Mouse (Mus musculus) hindlimb bud, embryonic 11.5 days (tissue): ENCODE data around the gene Chic2.

Experiments used
- DNase-seq: peaks from one replicate; pipeline ENCODE4 v3.0.0-alpha.2; 2012; ENCODE audit warnings: low read depth, low spot score; ENCODE audit errors: extremely low spot score

Chic2 gene

DNA sequence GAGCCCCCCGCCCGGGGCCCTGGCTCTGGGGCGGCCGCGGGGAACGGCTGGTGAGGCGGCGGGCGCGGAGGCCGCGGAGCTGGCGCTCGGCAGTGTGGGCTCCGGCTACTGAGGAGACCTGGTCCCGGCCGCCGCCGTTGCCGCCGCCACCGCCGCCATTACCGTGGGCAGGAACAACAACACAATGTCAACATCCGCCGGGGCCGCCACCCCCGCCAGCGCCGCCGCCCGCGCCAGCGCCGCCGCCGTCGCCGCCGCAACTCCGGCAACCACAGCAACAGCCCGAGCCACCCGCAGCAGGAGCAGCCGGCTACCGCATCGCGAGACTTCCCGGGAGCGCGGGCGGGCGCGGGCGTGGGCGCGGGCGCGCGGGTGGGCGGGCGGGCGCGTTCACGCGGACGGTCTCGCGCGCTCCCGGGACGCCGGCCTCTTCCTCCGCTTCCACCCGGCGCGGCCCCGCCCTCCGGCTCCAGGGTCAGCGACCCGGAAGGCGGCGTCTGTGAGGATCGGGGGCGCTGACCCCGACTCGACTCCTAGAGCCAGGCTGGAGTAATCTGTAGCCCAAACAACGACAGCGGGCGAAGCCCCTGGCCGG lies at the start of gene Chic2:
Gene Chic2, minus strand, starts transcription at position 465 of the 595 bp plus-strand sequence.
- DNase-seq, result no peak

GRCm38 (mm10) chr5:75085906-75086305 lies 41.3 kb upstream of the Chic2 start:
- DNase-seq, result no peak

DNA sequence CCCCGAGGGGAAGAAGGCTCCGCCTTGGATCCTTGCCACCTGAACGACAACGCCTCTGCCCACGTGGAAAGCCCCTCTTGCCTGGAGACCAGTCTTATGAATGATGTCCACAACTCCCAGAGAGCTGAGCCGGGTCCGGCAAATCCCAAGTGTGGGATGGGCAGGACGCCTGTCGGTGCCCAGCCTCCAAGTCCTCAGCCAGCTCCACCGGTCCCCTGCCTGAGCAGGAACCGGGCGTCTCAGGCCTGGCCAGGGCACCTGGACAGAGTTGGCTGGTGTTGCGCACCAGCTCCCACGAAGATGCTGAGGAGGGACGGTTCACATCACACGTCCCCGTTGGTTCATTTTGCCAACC lies 40.9 kb upstream of the Chic2 start:
- no peak for DNase-seq

GRCm38 (mm10) chr5:75084871-75085520 lies 40.4 kb upstream of the Chic2 start:
- no peak for DNase-seq

DNA sequence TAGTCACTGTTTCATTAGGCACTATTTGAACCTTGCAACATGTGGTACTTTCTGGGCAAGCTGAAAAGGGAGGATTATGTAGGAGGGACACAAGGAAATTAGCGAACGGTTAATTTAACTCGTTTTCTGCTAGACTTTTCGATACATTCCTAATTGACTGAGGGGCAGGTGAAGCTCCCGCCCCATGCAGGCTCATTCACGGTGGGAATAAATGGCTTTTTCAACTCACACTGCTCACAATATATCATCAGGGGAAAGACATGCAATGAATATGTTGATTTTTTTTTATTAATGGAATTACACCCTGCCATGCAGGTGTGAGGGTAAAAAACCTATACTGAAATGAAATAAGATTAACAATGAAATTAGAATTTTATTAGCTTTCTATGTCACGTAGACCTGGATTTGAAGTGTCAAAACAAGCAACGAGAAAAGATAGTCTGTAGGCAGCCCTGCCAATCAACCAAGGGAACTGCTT lies 39.9 kb upstream of the Chic2 start:
- no peak for DNase-seq

DNA sequence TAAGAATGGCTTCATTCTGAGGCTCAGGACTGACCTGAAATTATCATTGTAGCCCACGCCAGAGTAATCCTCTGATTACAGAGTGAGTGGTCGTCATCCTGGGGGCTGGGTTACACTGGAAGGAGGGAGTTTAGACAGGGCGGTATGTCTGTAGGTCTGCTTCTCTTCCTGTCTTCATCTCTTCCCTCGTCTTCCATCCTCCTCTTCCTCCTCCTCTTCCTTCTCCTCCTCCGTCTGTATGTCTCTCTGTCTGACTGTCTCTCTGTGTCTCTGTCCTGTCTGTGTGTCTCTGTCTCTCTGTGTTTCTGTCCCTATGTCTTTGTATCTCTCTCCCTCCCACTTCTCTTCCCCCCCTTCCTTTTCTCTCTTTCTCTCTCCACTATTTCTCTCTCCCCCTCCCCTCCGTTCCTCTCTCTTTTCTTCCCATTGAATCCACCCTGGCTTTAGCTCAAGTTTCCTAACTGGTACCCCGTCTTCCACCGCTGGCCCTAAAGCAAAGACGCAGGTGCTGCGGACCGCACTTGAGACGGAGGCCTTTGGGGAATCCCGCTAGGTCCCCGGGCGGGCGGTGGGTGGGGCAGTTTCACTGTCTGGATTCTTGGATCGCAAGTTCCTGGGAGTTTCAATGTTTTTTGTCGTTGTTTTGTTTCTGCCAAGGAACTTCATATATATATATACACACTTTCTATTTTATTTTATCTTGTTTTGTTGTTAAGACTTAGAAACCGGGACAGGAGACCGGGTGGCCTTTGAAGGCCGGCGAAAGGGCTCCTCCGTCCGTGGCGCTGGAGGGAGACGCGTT lies 39.2 kb upstream of the Chic2 start:
- DNase-seq, result no peak

- DNase-seq, result no peak
Measured at GRCm38 (mm10) chr5:75083061-75083460, 38.5 kb upstream of the Chic2 start.

GRCm38 (mm10) chr5:75082439-75082838 lies 37.9 kb upstream of the Chic2 start:
- no peak for DNase-seq

DNA sequence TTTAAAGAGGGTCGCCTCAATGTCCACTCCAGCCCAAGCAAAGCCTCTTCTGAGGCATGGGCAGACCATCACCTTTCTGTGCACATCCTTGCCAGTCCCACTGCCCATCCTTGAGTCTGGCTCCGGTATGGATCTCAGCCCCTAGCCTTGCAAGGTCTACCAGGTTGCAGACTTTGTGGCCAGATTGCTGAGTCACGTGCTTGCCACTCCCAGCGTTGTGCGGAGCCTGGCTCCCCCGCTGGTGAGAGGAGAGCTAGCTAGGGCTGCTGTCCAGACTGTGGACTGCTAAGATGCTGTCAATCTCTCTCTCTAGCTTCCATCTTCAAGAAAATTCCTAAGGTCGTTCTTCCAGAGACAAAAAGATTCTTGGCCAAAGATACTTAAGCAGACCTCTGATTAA lies 35.0 kb upstream of the Chic2 start:
- DNase-seq, result no peak

DNA sequence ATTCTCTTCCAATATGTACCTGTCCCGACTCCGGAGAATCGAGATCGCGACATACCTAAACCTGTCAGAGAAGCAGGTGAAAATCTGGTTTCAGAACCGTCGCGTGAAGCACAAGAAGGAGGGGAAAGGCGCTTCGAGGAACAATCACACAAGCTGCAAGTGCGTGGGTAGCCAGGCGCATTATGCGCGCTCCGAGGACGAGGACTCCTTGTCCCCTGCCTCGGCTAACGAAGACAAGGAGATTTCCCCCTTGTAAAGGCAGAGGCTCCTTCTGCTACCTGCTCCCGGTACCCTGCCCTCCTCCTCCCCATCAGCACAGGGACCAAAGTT lies 32.4 kb upstream of the Chic2 start:
- no peak for DNase-seq

DNA sequence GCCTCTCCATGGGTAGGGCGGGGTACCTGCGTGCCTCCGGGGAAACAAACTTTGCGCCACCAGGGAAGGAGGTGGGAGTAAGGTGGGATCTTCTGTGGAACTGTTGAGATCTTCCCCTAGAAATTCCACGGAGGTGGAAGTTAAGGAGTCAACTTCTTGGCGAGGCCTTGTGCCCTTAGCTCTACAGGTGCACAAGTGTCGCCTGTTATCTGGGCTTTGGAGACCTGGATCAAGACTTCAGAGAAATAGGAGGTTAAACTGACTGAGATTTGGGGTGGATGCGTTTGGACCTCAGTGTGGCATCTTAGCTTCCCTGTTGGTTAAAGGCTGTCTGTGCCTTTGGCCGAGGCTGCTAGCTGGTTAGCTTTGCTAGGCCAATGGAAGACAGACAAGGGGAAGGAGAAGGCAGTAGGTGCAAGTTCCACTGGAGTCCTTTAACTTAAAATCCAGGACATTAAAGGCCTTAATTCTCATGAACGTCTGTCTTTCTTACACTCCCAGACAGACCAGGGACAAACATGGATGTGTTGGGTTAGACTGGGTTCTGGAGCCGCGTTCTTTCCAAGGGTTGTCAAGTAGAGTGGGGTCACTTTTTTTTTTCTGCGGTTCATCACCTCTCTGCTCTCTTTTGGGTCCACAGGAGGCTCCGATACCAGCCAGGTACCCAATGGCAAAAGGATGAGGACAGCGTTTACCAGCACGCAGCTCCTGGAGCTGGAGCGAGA lies 31.9 kb upstream of the Chic2 start:
- DNase-seq, result no peak

DNA sequence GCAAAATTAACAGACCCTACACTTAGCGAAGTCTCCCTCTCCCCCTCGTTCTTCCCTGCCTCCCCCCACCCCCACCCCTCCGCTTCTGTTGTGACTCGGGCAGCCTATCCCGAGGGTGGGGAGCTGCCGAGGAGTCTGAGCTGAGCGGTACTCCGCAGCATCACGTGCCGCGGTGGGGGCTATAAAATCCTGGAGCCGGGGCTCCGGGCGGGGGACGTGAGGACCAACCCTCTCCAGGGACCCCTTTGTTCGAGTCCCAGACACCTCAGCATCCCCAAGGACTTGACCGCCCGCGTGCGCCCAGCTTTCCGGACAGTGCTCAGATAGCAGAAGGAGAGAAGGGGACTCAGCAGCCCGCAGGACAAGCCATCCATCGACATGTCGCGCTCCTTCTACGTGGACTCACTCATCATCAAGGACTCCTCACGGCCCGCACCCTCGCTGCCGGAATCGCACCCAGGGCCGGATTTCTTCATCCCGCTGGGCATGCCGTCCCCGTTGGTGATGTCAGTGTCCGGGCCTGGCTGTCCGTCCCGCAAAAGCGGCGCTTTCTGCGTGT lies 30.9 kb upstream of the Chic2 start, which contains the start of gene Gsx2:
Gene Gsx2, plus strand, starts transcription at position 219 of the 559 bp plus-strand sequence.
- no peak for DNase-seq

GRCm38 (mm10) chr5:75074537-75075382 lies 30.2 kb upstream of the Chic2 start:
- DNase-seq, result no peak

- DNase-seq, result no peak
Measured at GRCm38 (mm10) chr5:75074132-75074531, 29.6 kb upstream of the Chic2 start.

GRCm38 (mm10) chr5:75073684-75074083 lies 29.1 kb upstream of the Chic2 start:
- DNase-seq, result no peak

DNA sequence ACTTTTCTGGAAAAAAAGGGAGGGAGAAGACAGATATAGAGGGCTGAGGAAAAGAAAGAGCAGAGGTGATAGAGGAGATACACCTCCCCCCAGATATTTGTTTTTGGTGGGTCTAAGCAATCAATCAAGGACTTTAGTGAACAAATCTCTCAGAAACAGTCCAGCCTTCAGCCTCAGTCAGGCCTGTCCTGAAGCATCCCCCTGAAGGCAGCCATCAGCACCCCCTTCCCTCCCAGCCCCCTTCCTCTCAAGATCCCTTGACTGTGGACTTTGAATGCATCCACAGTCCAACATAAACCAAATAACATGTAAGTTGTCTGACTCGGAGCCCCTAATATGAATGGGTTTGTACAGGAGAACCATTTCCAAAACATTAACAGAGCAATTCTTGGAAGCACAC lies 28.6 kb upstream of the Chic2 start:
- no peak for DNase-seq

DNA sequence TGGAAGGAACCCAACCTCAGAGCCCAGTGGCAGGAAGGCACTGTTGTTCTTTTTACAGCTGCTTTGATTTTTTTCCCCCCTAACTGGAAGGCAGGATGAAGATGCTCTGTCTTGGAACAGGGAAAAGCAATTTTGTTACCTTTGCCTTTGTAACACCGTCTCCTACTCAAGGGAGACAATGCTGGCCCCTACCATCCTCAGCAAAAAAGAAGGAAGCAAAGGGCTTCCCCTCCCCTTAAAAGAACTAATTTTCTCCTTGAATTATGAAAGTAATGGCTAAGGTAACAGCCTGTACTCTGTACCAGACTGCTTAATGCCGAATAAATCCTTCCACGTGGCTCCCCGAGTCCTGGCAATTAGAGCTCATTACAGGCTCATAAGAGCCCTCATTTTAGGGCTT lies 28.0 kb upstream of the Chic2 start:
- DNase-seq, result no peak

GRCm38 (mm10) chr5:75071951-75072350 lies 27.4 kb upstream of the Chic2 start:
- DNase-seq, result no peak

DNA sequence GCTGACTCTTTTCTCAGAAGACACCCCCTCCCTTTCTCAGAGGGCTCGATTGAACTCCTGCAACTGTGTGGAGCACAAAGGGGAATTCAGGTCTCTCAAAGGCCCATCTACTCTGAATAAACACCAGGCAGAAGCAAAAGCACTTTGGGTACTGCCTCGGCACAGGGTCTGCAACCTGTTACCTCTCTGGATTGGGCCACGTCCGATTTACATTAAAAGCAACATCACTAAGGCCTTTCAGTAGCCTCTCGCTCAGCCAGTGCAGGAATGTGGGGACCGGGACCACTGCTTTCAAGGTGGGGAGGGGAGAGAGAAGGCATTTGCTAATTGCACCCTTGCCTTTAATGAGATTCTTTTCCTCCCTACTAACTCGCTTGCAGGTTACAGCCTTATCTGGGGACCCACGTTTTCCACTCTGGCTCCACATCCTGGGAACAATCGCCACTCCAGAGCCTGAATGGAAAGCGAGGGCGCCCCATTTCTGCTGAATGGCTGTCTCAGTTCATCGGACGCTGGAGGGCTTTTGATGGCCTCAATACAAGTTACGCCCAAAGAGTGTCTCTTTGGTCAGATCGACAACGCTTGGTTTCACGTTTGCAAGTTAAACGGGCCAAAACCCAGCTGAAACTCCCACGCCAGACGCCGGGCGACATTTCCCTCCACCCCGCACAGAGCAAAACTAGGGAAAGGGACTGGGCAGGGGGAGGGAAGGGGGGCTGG lies 26.2 kb upstream of the Chic2 start:
- DNase-seq, result no peak

DNA sequence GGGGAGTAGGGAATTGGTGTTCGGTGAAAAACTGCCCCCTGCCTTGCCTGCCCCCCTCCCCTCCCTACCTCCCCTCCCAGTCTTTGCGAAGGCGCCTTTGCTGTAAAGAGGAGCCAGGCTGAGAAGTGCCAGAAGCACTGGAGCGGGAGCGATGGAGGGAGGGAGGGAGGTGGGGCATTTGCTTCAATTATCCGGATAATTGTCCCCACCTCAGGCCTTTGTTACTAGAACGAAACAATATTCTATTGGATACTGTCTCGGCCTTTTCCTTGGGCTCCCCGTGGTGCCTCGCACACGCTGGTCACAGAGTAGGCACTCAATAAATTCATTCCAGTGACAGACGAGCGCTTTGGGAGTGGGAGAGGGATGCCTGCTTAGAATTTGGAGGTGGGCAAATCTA lies 25.6 kb upstream of the Chic2 start:
- no peak for DNase-seq
